Mouse (Mus musculus) myocyte (in vitro differentiated cells): ENCODE data around the gene Lpcat3. TPM values are rescaled to one million over a fixed set of nuclear protein-coding genes. Genes with fewer than 3 reads are reported as not detected.
"Not testable (repeated sequence)": the region's sequence is repeated elsewhere in the genome, so short reads cannot be mapped to it uniquely, and the experiment has no call there.

Experiments used
- H3K27me3 ChIP-seq: one replicate; pipeline ENCODE4 v1.6.1; 2011; ENCODE audit not compliant: control insufficient read depth, insufficient read depth, insufficient read length
- H3K36me3 ChIP-seq: one replicate; pipeline ENCODE4 v1.6.1; 2011; ENCODE audit not compliant: control insufficient read depth, insufficient read depth
- H3K4me2 ChIP-seq: one replicate; pipeline ENCODE4 v1.6.1; 2011; ENCODE audit warnings: low read depth, control low read depth
- H3K4me3 ChIP-seq: one replicate; pipeline ENCODE4 v1.5.1; 2011; ENCODE audit warnings: mild to moderate bottlenecking, control low read depth, moderate library complexity
- H3K79me2 ChIP-seq: one replicate; pipeline ENCODE4 v1.6.1; 2011; ENCODE audit not compliant: control insufficient read depth, insufficient read depth
- H3ac ChIP-seq: one replicate; pipeline ENCODE4 v1.6.1; 2011; ENCODE audit not compliant: control insufficient read depth, insufficient read length
- CEBPB ChIP-seq: IDR thresholded peaks from 2 replicates; pipeline ENCODE4 v1.6.1; 2011; ENCODE audit warnings: mild to moderate bottlenecking, moderate library complexity; ENCODE audit not compliant: poor library complexity, insufficient read depth, severe bottlenecking
- E2F4 ChIP-seq: IDR thresholded peaks from one replicate; pipeline ENCODE4 v1.6.1; 2011; ENCODE audit warnings: mild to moderate bottlenecking, control low read depth, moderate library complexity; ENCODE audit not compliant: insufficient read depth
- MAX ChIP-seq: IDR thresholded peaks from one replicate; pipeline ENCODE4 v1.6.1; 2011; ENCODE audit warnings: low read depth, mild to moderate bottlenecking, control low read depth
- MYOD1 ChIP-seq, 3 experiments: IDR thresholded peaks; one replicate each; pipeline ENCODE4 v1.6.1; 2011; ENCODE audit warnings: control low read depth in 2 of 3, low read depth in 2 of 3, mild to moderate bottlenecking in 2 of 3, moderate library complexity in 1 of 3; ENCODE audit not compliant: insufficient read length in 2 of 3, control insufficient read depth in 1 of 3
- MYOG ChIP-seq, 3 experiments: IDR thresholded peaks; one replicate each; pipeline ENCODE4 v1.6.1; 2011; ENCODE audit warnings: control low read depth in 2 of 3, low read depth in 2 of 3, mild to moderate bottlenecking in 2 of 3; ENCODE audit not compliant: insufficient read length in 2 of 3, control insufficient read depth in 1 of 3, insufficient read depth in 1 of 3
- POLR2A ChIP-seq: IDR thresholded peaks from one replicate; pipeline ENCODE4 v1.6.1; 2011; ENCODE audit warnings: low read depth, mild to moderate bottlenecking, control low read depth, moderate library complexity; ENCODE audit not compliant: insufficient read length
- POLR2AphosphoS2 ChIP-seq: IDR thresholded peaks from one replicate; pipeline ENCODE4 v1.6.1; 2011; ENCODE audit warnings: low read depth, control low read depth; ENCODE audit not compliant: insufficient read length
- REST ChIP-seq: IDR thresholded peaks from one replicate; pipeline ENCODE4 v1.6.1; 2011; ENCODE audit warnings: mild to moderate bottlenecking, control low read depth, moderate library complexity; ENCODE audit not compliant: insufficient read depth, insufficient read length
- SRF ChIP-seq: IDR thresholded peaks from one replicate; pipeline ENCODE4 v1.6.1; 2011; ENCODE audit warnings: low read depth; ENCODE audit not compliant: control insufficient read depth, insufficient read length
- TCF12 ChIP-seq: IDR thresholded peaks from one replicate; pipeline ENCODE4 v1.6.1; 2011; ENCODE audit warnings: mild to moderate bottlenecking, control low read depth; ENCODE audit not compliant: poor library complexity, insufficient read depth, severe bottlenecking
- TCF3 ChIP-seq: IDR thresholded peaks from one replicate; pipeline ENCODE4 v1.6.1; 2011; ENCODE audit warnings: low read depth, control low read depth; ENCODE audit not compliant: insufficient read length
- USF1 ChIP-seq: IDR thresholded peaks from one replicate; pipeline ENCODE4 v1.6.1; 2011; ENCODE audit warnings: low read depth, mild to moderate bottlenecking, control low read depth, moderate library complexity
- polyA plus RNA-seq: library from polyadenylated mRNA; unstranded; fragments of >200 nt; fragmentation: generic; extraction: Trizol; gene quantifications from one replicate; pipeline ENCODE4 v1.2.1, GENCODE M21; 2012; ENCODE audit warnings: missing spikeins

Gene Lpcat3
- polyA plus RNA-seq, result 138 TPM

- Histone ChIP-seq H3K4me2 (peak within 1 kb of the TSS; percentile 76), H3ac (peak within 1 kb of the TSS; percentile 13), H3K36me3 (peaks cover 4% of the 10 kb centered on the region), H3K27me3 (no peaks in the 10 kb centered on the region), H3K4me3 (peak within 1 kb of the TSS; percentile 74), H3K79me2 (peaks cover 24% of the 10 kb centered on the region)
- no peak for TF ChIP-seq SRF
- TF ChIP-seq POLR2A, result peak; percentile 38
- peak in 1 of 3 experiments; percentile 42 for TF ChIP-seq MYOD1 (IDR thresholded peaks at IDR 0.05; ENCODE audit: control insufficient read depth in 1 of 3, insufficient read length in 2 of 3, low read depth in 2 of 3)
Measured at GRCm38 (mm10) chr6:124662477-124663423, at the start of gene Lpcat3. TSS of gene Lpcat3 (plus strand) at chr6:124663027.

GRCm38 (mm10) chr6:124625612-124626011 lies 37.2 kb upstream of the Lpcat3 start:
- Histone ChIP-seq H3K79me2 (no peaks in the 10 kb centered on the region), H3K4me3 (no peak overlapping the region), H3K36me3 (no peaks in the 10 kb centered on the region)

GRCm38 (mm10) chr6:124626184-124626583 lies 36.6 kb upstream of the Lpcat3 start:
- H3K79me2 ChIP-seq, H3ac ChIP-seq, H3K36me3 ChIP-seq, H3K4me3 ChIP-seq, H3K27me3 ChIP-seq, H3K4me2 ChIP-seq: not testable (repeated sequence)

More at GRCm38 (mm10) chr6:124625612-124626011, 37.2 kb upstream of the Lpcat3 start:
- Histone ChIP-seq H3ac (no peak overlapping the region), H3K4me2 (no peak overlapping the region), H3K27me3 (no peaks in the 10 kb centered on the region)
- TF ChIP-seq TCF12 (no peak), SRF (no peak), USF1 (no peak), POLR2AphosphoS2 (no peak), TCF3 (no peak), REST (no peak), MYOD1 (IDR thresholded peaks at IDR 0.05; ENCODE audit: control insufficient read depth in 1 of 3, insufficient read length in 2 of 3, low read depth in 2 of 3) (no peak), MAX (no peak), MYOG (IDR thresholded peaks at IDR 0.05; ENCODE audit: control insufficient read depth in 1 of 3, insufficient read depth in 1 of 3, insufficient read length in 2 of 3, low read depth in 2 of 3) (no peak), POLR2A (no peak), CEBPB (no peak), E2F4 (no peak)

GRCm38 (mm10) chr6:124630763-124631162 lies 32.1 kb upstream of the Lpcat3 start:
- no peak overlapping the region for H3K4me2 ChIP-seq
- TF ChIP-seq POLR2A (no peak), E2F4 (no peak), SRF (no peak), MYOD1 (IDR thresholded peaks at IDR 0.05; ENCODE audit: control insufficient read depth in 1 of 3, insufficient read length in 2 of 3, low read depth in 2 of 3) (no peak)
- H3K79me2 ChIP-seq, result no peaks in the 10 kb centered on the region
- no peak overlapping the region for H3ac ChIP-seq
- no peaks in the 10 kb centered on the region for H3K27me3 ChIP-seq
- H3K36me3 ChIP-seq, result no peaks in the 10 kb centered on the region
- no peak overlapping the region for H3K4me3 ChIP-seq

GRCm38 (mm10) chr6:124635985-124636384 lies 26.8 kb upstream of the Lpcat3 start, which contains the start of gene C1s2:
TSS of gene C1s2 (minus strand) at chr6:124636085.
- H3K27me3 ChIP-seq, H3K4me2 ChIP-seq, H3K4me3 ChIP-seq, H3K79me2 ChIP-seq, H3ac ChIP-seq, H3K36me3 ChIP-seq: not testable (repeated sequence)

- H3K4me3 ChIP-seq, H3K27me3 ChIP-seq, H3K79me2 ChIP-seq, H3K36me3 ChIP-seq, H3ac ChIP-seq, H3K4me2 ChIP-seq: not testable (repeated sequence)
Measured at GRCm38 (mm10) chr6:124636858-124637460, 25.9 kb upstream of the Lpcat3 start.
